Mouse (Mus musculus) midbrain, embryonic 14.5 days (tissue): ENCODE data around the gene Gprc5c. TPM values are rescaled to one million over a fixed set of nuclear protein-coding genes. Genes with fewer than 3 reads are reported as not detected.
"Not testable (repeated sequence)": the region's sequence is repeated elsewhere in the genome, so short reads cannot be mapped to it uniquely, and the experiment has no call there.

Experiments
- ATAC-seq: fragments of 200-750 bp; cut with Nextera tagmentation; 2 replicates; pipeline ENCODE4 v1.8.0; 2017; ENCODE audit warnings: moderate number of reproducible peaks, moderate library complexity; ENCODE audit not compliant: low FRiP score, low TSS enrichment
- DNase-seq: peaks from one replicate; pipeline ENCODE4 v3.0.0-alpha.2; 2015
- H3K27ac ChIP-seq: fragments of 300-500 bp; sonication (generic); replicated peaks from 2 replicates; pipeline ENCODE4 v1.5.1; 2014; ENCODE audit warnings: mild to moderate bottlenecking, low read depth, low read length, moderate library complexity
- H3K27me3 ChIP-seq: fragments of 300-500 bp; sonication (generic); 2 replicates; pipeline ENCODE4 v1.6.1; 2014; ENCODE audit warnings: low read length, control low read depth, mixed read lengths; ENCODE audit not compliant: control insufficient read depth, insufficient read depth
- H3K36me3 ChIP-seq: fragments of 300-500 bp; sonication (generic); 2 replicates; pipeline ENCODE4 v1.6.1; 2014; ENCODE audit warnings: low read length, control low read depth; ENCODE audit not compliant: control insufficient read depth, insufficient read depth
- H3K4me1 ChIP-seq: fragments of 300-500 bp; sonication (generic); 2 replicates; pipeline ENCODE4 v1.6.1; 2014; ENCODE audit warnings: mild to moderate bottlenecking, antibody characterized with exemption, low read length, control low read depth; ENCODE audit not compliant: control insufficient read depth, insufficient read depth
- H3K4me2 ChIP-seq: fragments of 300-500 bp; sonication (generic); 2 replicates; pipeline ENCODE4 v1.6.1; 2014; ENCODE audit warnings: mild to moderate bottlenecking, low read length, moderate library complexity
- H3K4me3 ChIP-seq: fragments of 300-500 bp; sonication (generic); replicated peaks from 2 replicates; pipeline ENCODE4 v1.5.1; 2014; ENCODE audit warnings: low read depth, low read length
- H3K9ac ChIP-seq: fragments of 300-500 bp; sonication (generic); replicated peaks from 2 replicates; pipeline ENCODE4 v1.6.1; 2014; ENCODE audit warnings: mild to moderate bottlenecking, low read length, moderate library complexity
- H3K9me3 ChIP-seq: fragments of 300-500 bp; sonication (generic); 2 replicates; pipeline ENCODE4 v1.6.1; 2016; ENCODE audit warnings: low read length, control low read depth, mixed read lengths; ENCODE audit not compliant: control insufficient read depth
- WGBS: fragments of 180-500 bp; shearing (Covaris S2); extraction: QIAGEN DNeasy Blood & Tissue Kit; methylation state at CpG from one replicate; pipeline ENCODE4 v1.1.7; 2014; 5-methylcytosine and 5-hydroxymethylcytosine counted together
- polyA plus RNA-seq: library from polyadenylated mRNA; unstranded; fragments of >200 nt; fragmentation: Nextera tagmentation; extraction: Ambion mirVana; gene quantifications from 2 replicates; pipeline ENCODE4 v1.2.1, GENCODE M21; 2014

The Gprc5c gene
- polyA plus RNA-seq, 1 experiment from 2014 or later: 7.0 TPM

DNA sequence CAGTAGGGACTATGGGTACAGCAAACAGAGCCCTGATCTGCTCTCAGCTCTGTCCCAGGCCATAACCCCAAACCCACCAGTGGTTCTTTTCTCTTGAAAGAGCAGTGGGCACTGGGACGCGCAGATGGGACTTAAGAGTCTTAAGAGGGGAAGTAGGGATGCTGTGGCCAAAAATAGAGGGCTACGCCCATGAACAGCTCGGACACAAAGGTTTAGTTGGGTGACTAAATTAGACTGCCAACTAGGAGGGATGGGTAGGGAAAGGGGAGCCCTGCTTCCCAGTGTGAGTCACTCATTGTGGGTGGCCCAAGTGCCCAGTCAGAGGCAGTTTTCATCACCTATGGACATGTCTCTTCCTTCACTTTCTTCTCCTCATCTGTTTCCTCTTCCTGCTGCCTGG, 52.3 kb downstream of the Gprc5c start:
- no peaks in the 10 kb centered on the region for H3K9me3 ChIP-seq
- H3K27me3 ChIP-seq: no peaks in the 10 kb centered on the region; the same call in 1 of the 2 replicates
- ATAC-seq (no peak), DNase-seq (no peak)
- H3K9ac ChIP-seq: no peak overlapping the region
- WGBS: 84% methylated on average over 4 of the region's 4 CpGs
- H3K36me3 ChIP-seq: no peaks in the 10 kb centered on the region
- H3K4me2 ChIP-seq: no peak overlapping the region
- no peak overlapping the region for H3K27ac ChIP-seq
- no peaks in the 10 kb centered on the region for H3K4me1 ChIP-seq
- H3K4me3 ChIP-seq: no peak overlapping the region

DNA sequence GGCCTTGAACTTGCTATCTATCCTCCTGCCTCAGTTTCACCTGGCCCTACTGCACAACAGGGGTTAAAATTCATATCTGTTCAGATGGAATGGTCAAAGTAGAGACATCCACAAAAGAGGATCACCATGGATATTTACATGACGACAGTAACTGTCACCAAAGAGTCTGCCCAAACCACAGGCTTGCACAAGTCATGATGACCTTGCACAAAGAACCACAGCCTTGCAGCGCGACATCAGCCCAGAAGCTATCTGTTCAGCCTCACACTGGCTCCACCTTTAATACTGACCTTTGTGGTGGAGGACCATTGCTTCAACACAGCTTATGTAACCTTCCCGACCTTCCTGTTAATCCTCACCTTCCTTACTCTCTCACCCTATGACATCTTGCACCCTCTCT, 56.6 kb downstream of the Gprc5c start:
- no peak for ATAC-seq

DNA sequence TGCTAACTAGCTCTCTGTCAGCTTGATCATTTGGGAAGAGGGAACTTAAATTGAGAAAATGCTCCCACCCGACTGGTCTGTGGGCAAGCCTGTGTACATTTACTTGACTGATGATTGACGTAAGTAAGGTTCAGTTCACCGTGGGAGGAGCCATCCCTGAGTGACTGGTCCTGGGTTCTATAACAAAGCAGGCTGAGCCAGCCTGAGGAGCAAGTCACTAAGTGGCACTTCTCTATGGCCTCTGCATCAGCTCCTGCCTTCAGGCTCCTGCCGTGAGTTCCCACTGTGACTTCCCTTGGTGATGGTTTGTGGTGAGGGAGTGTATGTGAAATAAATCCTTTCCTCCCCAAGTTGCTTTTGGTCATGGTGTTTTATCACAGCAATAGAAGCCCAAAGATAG, 57.1 kb downstream of the Gprc5c start:
- Histone ChIP-seq H3K9me3 (no peaks in the 10 kb centered on the region), H3K4me2 (no peak overlapping the region), H3K4me1 (no peaks in the 10 kb centered on the region), H3K27ac (no peak overlapping the region), H3K9ac (no peak overlapping the region), H3K4me3 (no peak overlapping the region), H3K36me3 (no peaks in the 10 kb centered on the region), H3K27me3 (no peaks in the 10 kb centered on the region; the same call in 1 of the 2 replicates)
- no peak for ATAC-seq
- 48% methylated on average over 4 of the region's 4 CpGs for WGBS
- no peak for DNase-seq

More for the DNA sequence above, 56.6 kb downstream of the Gprc5c start:
- Histone ChIP-seq H3K9me3 (no peaks in the 10 kb centered on the region), H3K27ac (no peak overlapping the region), H3K27me3 (no peaks in the 10 kb centered on the region; the same call in 1 of the 2 replicates), H3K36me3 (no peaks in the 10 kb centered on the region), H3K9ac (no peak overlapping the region), H3K4me3 (no peak overlapping the region), H3K4me2 (no peak overlapping the region), H3K4me1 (no peaks in the 10 kb centered on the region)
- 80% methylated on average over 4 of the region's 4 CpGs for WGBS
- DNase-seq: no peak

DNA sequence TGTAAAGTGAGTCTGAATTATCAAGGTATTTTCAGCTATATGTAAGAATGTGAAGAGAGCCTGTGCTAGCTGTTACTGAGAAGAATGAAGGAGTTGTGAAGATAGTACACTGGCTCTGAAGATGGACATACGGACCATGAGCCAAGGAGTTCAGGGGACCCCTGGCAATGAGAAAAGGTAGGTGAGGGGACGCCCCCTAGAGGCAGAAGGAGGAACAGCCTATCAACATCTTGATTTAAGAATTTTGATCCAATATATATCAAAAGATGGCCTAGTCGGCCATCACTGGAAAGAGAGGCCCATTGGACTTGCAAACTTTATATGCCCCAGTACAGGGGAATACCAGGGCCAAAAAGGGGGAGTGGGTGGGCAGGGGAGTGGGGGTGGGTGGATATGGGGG, 58.6 kb downstream of the Gprc5c start:
- DNase-seq, H3K36me3 ChIP-seq, ATAC-seq, H3K27ac ChIP-seq, H3K9ac ChIP-seq, H3K9me3 ChIP-seq, H3K27me3 ChIP-seq, H3K4me3 ChIP-seq, H3K4me2 ChIP-seq, H3K4me1 ChIP-seq: not testable (repeated sequence)
- 41% methylated on average over 3 of the region's 3 CpGs for WGBS

DNA sequence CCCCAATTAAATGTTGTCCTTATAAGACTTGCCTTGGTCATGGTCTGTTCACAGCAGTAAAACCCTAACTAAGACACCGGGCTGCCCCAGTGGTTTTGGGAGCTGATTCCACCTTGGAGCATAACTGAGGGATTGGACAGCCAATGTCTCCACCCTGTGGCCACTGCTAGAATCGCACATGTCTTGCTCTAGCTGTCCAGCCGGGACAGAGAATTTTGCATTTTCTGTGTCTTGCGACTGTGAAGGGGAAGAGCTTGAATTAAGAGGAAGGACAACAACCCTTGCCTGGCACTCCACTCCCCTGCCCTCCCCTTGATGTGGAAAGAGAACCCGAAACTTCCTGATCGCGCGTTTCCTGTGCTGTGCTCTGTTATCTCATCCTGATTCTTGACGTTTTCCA, 61.9 kb downstream of the Gprc5c start:
- H3K9me3 ChIP-seq: no peaks in the 10 kb centered on the region
- no peaks in the 10 kb centered on the region for H3K27me3 ChIP-seq
- no peak overlapping the region for H3K27ac ChIP-seq
- no peak; the same call in 1 of the 2 replicates for ATAC-seq
- DNase-seq: peak; percentile 92
- 18% methylated on average over 9 of the region's 9 CpGs for WGBS
- H3K9ac ChIP-seq: no peak overlapping the region
- no peaks in the 10 kb centered on the region for H3K36me3 ChIP-seq
- H3K4me3 ChIP-seq: no peak overlapping the region
- no peak overlapping the region for H3K4me2 ChIP-seq
- H3K4me1 ChIP-seq: no peaks in the 10 kb centered on the region

DNA sequence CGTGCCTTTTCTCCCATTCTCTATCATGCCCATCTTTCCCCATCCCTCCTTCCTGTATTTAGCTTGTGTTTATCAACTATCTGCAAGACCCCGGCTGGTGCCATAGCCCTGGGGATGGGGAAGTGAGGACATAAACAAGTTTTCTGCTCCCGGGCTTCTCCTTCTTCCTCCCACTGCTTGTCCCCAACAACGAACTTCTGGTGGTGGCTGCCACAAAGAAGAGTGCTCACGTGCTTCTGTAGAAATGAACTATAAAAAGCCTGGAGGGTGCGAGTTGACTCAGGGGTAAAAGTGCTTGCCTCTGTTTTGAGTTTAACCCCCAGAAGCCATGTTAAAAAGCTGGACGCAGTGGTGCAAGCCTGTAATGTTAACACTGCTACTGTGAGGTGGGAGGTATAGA, 64.0 kb downstream of the Gprc5c start:
- Histone ChIP-seq H3K9me3 (no peaks in the 10 kb centered on the region), H3K9ac (no peak overlapping the region), H3K36me3 (no peaks in the 10 kb centered on the region), H3K4me1 (no peaks in the 10 kb centered on the region), H3K27me3 (no peaks in the 10 kb centered on the region), H3K4me3 (no peak overlapping the region), H3K4me2 (no peak overlapping the region), H3K27ac (no peak overlapping the region)
- WGBS: 69% methylated on average over 7 of the region's 7 CpGs
- ATAC-seq (no peak), DNase-seq (no peak)

DNA sequence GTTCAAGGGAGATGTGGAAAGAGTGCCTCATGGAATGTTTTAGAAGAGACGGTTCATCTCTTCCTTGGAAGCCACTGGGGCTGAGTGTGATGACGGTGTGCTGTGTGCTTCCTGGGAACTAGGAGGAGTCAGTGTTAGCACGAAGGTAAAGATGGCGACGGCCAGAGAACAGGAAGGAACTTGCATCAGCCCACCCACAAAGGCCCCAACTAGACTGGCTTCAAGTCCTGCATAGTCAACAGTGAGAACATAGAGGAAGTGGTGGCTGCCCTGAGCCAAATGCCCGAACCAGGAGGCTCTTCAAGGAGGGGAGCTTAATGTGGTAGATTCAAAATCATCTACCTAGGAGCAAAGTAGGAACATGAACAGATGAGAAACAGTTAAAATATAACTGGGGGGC, 66.2 kb downstream of the Gprc5c start:
- DNase-seq (no peak), ATAC-seq (no peak)
- Histone ChIP-seq H3K4me2 (no peak overlapping the region), H3K4me3 (no peak overlapping the region), H3K9me3 (no peaks in the 10 kb centered on the region), H3K27ac (no peak overlapping the region), H3K9ac (no peak overlapping the region), H3K4me1 (no peaks in the 10 kb centered on the region), H3K27me3 (no peaks in the 10 kb centered on the region), H3K36me3 (no peaks in the 10 kb centered on the region)
- WGBS: 82% methylated on average over 6 of the region's 6 CpGs

Other genes with a start within 250 kb of the Gprc5c start
- 707 and 859 TPM in 2 replicates for gene Rpl38, start 182.6 kb upstream of the Gprc5c start, polyA plus RNA-seq
- 25.2 and 31.0 TPM in 2 replicates for gene Ttyh2, start 175.7 kb upstream of the Gprc5c start, polyA plus RNA-seq
- gene Dnaic2, start 123.7 kb upstream of the Gprc5c start, polyA plus RNA-seq: 1.7 and 1.9 TPM in 2 replicates
- gene Kif19a, start 85.8 kb upstream of the Gprc5c start, polyA plus RNA-seq: 0.88 and 0.96 TPM in 2 replicates
- 18.6 and 21.6 TPM in 2 replicates for gene Btbd17, start 55.2 kb upstream of the Gprc5c start, polyA plus RNA-seq
- not detected in 2 replicates for gene Gpr142, start 52.2 kb upstream of the Gprc5c start, polyA plus RNA-seq
- gene Cd300a, start 38.9 kb downstream of the Gprc5c start, polyA plus RNA-seq: 0.72 and 1.7 TPM in 2 replicates
- gene Cd300lb, start 83.2 kb downstream of the Gprc5c start, polyA plus RNA-seq: 0.21 TPM in 1 of 2 replicates, not detected in the other
- gene Cd300c, start 118.0 kb downstream of the Gprc5c start, polyA plus RNA-seq: not detected in 2 replicates
- gene Cd300ld, start 138.8 kb downstream of the Gprc5c start, polyA plus RNA-seq: 0.08 TPM in 1 of 2 replicates, not detected in the other
- 0.84 and 1.2 TPM in 2 replicates for gene Cd300c2, start 150.7 kb downstream of the Gprc5c start, polyA plus RNA-seq
- gene Cd300ld2, start 165.0 kb downstream of the Gprc5c start, polyA plus RNA-seq: not detected in 2 replicates
- gene Cd300ld4, start 175.9 kb downstream of the Gprc5c start, polyA plus RNA-seq: not detected in 2 replicates
- gene Cd300ld5, start 186.6 kb downstream of the Gprc5c start, polyA plus RNA-seq: not detected in 2 replicates
- gene Cd300ld3, start 197.3 kb downstream of the Gprc5c start, polyA plus RNA-seq: not detected in 2 replicates
- not detected in 2 replicates for gene Cd300e, start 211.0 kb downstream of the Gprc5c start, polyA plus RNA-seq
- 0.26 and 0.83 TPM in 2 replicates for gene Rab37, start 240.3 kb downstream of the Gprc5c start, polyA plus RNA-seq